Mouse (Mus musculus) activated CD4-positive, CD25-positive, alpha-beta regulatory T cell, adult 4 months (primary cell): ENCODE results near the gene Fgf12. TPM values are rescaled to one million over a fixed set of nuclear protein-coding genes. Genes with fewer than 3 reads are reported as not detected.

Source experiments
- ATAC-seq: one replicate; pipeline ENCODE4 v1.8.0; 2017
- polyA plus RNA-seq, 2 experiments: library from polyadenylated mRNA; unstranded; fragments of 100-300 nt; shearing (Covaris generic); gene quantifications; one replicate each; pipeline ENCODE4 v1.2.1; 2017

Gene Fgf12
- polyA plus RNA-seq, 2 experiments from 2014 or later, result 0.36 TPM; not detected in 1

DNA sequence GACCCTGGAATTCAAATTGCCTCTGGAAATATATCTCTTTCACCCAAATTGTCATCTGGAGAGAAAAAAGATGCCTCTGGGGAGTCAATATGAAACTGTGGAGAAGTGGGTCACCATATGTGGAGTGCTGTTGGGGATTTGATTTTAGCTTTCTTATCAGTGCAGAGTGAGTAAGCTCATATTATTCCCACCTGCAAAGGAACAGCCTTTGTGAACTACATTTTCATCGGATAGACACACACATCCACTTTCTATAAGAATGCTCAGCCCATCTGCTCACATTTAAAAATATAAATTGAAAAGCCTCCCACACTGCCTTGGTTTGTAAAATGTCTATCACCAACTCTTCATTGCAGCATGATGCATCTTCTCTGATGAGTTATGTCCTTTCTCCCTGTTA, 149.7 kb downstream of the Fgf12 start:
- no peak for ATAC-seq

DNA sequence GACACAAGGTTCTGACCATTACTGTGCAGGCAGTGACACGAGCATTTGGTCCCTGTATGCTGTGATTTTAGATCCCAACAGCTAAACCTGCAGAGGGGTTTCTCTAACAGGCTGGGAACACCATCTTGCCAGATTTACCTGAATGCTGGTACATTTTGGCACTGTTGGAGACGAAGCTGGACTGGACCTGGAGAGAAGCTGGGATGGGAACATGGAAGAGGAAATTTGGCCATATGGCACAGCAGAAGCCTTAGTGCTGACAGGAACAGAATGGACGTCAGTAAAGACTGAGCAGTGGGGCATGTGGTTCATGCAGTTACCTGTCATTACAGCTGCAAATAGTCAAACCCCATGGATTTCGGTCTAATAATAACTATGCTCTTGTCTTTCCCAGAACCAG, 151.1 kb downstream of the Fgf12 start:
- ATAC-seq, result no peak

DNA sequence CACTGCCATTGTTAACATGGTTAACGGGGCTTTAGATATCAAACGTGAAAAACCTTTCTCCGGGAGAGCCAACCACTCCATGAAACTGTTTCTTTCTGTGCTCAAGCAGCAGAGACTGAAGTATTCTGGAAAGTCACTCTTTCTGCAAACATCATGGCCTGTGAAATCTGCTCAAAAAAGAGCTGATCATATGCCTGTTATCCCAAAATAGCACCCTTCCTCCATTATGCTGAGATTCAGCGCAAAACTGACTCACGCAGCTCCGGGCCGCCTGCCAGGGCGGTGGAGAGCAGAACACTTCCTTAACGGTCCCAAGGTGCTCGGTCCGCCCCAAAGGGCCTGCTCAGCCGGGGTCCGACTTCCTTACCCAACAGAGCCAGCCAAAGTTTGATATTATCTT, 156.8 kb downstream of the Fgf12 start:
- no peak for ATAC-seq

DNA sequence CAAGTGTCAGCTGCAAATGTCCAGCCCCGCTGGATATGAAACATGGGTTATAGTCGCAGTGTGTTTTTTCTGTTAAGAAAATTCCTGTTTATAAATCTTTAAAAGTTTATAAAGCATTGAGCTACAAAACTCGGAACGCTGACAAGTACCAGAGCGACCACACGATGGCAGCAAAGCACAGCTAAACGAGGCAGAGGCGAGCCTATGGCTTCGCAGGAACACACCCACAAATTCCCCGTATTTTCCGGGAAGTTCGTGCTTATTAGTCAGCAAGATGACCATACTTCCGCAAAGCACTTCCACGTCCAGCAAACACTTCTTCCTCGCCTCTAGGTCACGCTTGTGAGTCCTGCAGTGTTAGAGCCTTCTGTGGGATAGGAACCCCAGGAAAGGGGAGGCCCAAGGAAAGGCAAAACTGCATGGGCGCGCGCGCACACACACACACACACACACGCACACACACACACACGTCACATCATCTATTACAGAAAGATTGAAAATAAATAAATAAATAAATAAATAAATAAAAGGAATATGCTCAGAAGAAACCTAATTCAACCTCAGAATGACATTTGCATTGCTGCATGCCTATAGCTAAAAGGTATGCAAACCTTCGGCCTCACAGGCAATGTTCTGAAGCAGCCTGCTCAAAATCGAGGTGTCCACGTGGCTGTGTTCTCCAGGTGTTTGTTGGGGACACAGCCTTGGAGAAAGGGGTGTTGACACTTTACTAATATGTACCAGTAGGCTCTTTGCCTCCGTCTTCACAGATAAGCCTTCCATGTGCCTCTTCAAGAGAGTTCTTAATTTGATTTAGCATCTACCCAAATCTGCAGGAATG, 159.6 kb downstream of the Fgf12 start:
- ATAC-seq, result no peak

DNA sequence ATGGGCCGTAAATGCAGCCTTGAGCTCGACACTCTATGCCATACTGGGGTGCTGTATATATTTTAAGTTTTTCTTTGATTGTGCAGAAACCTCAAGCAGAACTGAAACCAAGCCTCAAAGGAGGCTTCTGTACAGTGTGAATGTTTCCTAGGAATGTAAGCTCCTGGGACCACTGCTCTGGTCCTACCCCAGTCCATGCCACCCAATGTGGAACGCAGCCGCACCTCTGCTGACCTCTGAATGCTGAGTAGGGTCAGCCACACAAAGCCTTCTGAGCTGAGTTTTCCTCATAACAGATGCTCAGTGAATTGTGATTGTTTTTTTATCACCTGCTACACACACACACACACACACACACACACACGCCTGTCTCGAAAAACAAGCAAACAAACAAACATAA, 160.4 kb downstream of the Fgf12 start:
- no peak for ATAC-seq

DNA sequence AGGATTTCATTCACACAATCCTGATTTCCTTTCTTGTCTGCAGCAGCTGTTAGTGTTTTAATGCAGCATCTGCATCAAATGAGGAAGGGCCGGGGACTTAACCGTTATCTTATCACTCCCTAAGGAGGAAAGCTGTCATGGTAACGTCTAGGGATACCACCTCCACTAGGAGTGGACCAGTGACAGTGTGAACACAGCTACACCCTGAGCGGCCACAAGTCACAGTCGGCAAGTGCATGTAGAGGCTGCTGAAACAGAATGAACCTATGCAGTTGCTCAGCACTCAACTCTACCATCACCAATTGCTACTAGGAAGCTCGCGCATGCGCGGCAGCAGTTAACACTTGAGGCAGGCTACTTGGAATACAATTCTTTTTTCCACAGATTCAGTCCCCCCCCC, 161.3 kb downstream of the Fgf12 start:
- no peak for ATAC-seq

DNA sequence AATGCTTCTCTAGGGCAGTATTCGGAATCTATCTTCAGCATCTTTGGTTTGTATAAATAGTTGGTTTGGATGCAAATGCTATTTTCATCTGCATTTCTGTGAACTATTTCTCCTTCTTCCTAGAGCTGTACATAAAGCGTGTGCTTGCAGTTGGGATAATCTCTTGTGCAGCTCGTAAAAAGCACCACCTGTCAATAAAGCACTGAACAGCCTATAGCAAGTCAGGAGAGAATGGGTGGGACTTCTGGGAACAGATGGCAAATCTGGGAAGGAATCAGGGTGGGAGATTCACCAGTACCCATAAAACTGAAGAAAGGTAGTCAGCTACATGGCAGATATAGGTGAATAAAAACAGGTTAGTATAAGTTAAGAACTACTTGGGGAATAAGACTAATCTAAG, 180.7 kb downstream of the Fgf12 start:
- ATAC-seq, result no peak

DNA sequence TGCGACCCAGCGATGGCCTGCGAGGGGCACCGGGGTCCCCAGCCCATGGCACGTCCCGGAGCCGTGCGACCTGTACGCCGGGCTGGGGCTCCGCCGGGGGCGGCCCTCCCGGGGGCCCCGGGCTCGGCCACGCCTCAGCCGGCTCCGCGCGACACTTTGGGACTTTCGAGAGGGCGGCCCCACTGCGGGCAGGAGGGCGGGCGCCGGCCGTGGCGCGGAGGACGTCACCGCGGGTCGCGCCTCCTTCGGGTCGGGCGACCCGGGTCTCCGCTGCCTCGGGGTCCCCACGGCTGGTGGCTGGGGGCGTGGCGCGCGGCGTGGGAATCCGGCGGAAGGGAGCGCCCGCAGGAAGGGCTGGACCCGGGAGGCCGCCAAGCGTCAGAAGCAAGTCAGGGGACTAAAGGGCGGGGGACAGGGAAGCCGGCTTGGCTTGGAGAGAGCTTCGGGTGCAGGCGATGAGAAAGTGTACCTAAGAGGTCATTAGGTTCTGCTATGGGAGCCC, 188.1 kb downstream of the Fgf12 start:
- no peak for ATAC-seq

DNA sequence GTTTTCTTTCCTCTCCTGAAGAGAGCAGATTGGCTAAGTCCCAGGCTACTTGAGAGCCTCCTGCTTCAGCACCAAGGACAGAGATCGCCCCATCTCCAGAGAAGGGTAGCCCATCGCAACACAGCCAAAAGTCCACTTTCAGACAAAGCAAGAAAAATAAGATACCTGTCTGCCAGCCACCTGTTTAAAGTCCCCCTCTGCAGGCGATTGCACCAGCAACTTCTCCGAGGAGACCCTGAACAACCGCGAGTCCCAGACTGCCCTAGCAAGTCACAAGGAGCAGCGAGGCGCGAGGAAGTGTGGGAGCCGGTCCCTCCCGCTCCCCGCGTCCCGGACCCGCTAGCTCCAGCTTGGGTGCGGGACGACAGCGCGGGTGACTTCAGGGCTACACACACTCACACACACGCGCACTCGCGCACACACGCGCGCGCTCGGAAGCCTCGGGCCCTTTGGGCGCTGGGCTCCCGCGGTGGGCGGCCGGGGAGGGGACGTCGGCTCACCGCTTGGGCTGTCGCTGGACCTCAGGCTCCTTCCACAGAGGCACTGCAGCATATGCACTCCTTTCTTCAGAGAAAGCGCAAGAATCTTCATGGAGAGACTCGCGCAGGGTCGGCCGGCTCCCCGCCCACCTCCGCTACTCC, 188.7 kb downstream of the Fgf12 start:
- ATAC-seq, result no peak

DNA sequence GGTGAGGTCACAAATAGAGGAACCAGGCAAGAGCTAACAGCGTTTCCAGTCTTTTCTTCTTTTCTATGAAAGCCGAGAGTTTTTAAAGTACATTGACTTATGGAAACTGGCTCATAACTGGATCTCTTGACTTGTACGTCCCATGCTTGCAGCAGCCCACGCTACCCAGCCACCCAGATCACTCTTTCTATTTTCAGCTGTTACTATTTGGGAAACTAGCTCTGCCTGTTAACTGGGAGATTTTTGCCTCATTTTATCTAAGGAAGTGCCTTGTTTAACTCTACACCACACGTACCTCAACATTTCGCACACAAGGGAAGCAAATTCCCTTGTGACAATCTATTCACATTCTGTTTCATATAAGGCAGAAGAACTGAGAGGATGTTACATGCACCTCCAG, 190.0 kb downstream of the Fgf12 start:
- ATAC-seq, result no peak

DNA sequence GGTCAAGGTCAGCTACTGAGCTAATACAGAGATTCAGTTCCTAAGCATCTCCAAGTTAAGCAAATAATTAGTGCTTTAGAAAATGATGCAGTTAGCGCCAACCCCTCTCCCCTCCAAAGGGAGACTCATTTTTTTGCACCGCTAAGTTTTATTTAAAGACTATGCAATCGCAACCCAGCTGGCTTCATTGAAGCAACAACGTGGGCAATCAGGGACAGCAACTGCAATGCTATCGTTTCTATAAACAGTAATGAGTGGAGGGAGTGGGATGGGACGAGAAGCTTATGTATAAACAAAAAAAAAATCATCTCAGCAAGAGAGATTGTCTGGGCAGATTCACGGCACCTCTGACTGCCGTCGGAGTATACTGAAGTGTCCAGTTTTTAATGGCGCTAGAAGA, 197.6 kb downstream of the Fgf12 start:
- no peak for ATAC-seq

DNA sequence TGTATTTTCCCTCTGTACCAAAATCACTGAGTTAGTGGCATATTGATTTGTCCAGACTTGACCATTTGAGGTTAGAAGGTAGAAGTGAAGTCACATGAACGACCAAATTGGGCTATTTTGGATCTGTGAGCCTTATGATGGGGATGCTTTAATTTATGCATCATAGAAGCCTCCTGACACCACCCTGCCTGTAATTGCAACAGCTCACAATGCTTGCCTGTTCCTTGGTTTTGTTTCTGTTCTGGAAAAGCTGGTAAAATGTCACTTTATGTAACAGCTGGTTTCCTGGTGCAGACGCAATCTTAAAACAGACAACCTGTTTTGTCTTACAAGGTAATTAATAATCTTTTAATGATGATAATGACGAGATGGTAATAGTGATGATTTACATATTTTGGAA, 213.4 kb downstream of the Fgf12 start:
- ATAC-seq, result no peak

DNA sequence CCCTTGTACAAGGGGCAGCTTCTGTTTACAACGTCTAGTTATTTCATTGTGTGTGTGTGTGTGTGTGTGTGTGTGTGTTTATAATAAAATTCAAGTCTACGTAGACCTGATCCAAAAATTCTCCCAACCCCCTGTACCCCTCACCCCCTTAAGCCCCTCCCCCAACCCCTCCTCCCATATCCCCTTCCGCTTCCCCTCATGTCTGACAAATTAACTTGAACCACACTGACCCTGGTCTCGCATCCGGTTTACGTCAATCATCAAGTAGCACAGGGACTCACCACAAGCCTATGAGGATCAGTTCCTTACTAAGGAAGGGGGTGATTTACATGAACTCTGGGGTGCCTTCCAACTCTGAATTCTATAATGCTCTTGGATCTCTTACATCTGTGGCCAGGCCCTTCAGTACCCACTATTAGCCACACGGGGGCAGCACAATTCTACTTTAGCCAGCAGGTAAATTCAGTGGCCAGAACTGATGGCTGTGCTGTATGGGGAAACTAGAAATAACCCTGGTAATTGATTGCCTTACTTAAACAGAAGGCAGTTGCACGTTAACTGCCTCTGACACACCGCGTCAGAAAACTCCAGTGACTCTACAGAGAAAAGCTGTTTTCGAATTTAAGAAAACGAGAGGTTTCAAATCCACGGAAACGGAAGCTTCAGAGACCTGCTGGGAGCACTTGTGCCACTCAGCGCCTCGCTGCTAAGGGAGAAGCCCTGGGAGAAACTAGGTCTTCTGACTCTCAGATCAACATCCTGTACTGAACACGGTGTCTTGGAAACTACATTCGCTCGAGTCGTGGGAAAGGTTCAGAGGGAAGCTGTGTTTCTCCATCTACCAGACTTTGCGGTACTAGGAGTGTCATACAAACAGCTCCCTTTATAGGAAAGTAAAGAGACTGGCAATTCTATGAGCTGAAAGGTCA, 235.0 kb downstream of the Fgf12 start:
- ATAC-seq, result no peak

DNA sequence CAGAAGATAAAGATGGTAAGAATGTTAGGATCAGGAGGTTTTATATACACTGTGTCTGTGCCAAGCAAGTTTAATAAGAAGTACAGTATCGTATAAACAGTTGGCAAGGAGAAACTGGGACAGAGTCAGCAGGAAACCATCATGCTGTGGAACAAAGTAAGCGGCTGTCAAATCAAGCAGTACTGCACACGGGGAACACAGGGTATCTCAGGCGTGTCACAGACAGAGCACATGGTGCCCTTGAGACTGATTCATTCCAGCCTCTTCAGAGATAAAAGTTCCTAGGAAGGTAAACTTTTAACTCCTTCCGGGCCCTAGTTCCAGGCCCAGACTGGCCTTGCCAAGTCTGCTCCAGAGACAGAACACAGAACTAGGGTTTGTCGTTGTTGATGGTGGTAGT, 240.4 kb downstream of the Fgf12 start:
- ATAC-seq, result no peak

DNA sequence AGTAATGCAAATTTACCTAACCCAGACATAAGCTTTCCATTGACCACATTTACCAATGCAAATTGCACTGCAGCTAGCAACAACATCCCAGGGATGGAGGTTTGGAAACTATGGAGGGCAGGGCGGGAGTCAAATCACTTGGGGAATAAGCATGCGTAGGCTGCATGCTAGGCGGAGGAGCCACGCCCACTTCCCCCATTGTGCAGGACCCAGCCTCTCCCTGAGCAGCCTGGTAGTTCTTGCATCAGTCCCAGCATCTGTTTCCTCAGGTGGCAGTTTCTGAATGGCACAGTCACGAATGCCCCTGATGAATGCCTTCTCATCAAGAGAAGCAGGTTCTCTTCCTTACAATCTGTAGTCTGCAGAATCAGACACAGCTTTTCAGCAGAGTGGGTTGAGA, 241.5 kb downstream of the Fgf12 start:
- ATAC-seq, result no peak

DNA sequence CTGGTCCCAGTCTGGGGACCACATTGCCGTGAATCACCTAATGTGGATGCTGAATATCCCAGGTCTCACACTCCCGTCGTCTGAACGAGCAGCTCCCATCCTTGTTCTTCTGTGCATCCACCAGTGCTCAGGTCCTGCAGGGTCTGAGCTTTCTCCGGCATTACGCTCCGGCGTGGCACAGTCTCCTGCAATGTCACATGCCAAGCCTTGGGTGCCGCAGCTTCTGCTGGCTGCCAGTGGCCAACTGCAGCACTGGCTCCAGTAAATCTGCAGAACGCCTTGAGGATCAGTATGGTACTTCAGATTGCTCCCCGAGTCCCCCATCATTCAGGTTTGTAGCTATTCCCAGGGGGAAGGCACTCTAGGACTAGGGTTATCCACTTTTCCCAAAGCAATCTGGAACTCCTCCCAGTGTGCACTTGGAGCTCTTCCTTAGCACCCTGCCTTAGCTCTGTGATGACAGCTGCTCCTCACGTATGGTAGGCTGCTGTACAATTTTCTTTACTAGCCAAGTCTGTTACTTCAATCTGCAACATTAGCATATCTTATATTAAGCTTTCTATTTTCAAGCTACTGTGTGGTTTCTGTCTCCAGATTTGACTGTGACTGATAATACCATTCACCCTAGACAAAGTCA, 254.8 kb downstream of the Fgf12 start:
- ATAC-seq, result no peak

DNA sequence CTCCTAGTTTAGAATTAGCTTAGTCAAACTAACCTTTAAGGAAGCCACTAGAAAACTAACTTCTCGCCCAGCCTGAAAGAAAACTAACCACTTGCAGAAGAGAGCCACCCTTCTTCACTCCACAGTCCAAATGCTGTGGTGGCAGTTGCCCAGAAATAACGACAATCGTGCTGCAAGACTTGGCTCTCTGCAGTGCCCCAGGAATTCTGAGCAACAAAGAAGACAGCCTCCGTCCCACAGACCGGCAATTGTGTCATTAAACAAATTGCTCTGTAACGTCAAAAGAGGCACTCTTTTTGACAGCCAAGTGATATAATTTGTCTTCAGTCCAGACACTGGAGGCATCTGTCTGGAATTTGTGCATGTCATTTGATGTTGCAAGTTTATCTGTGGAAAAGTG, 261.2 kb downstream of the Fgf12 start:
- ATAC-seq, result no peak

DNA sequence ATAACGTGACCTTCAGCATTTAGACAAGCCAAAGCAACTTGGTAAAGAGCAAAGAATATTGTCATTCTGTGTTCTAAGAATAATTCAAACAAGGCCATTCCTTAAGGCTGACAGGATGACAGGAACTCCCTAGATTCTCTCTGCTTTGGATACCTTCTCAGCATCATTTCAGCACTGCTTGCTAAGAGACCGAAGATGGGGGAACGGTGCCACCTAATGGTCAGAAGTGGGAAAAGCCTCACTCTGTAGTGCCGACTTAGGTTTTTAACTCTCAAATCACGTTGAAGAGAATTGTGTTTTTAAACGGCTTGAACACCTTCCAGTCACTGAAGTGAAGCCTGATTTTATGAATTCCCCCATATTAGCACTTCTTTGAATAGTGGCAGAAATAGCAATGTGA, 262.4 kb downstream of the Fgf12 start:
- ATAC-seq, result no peak

DNA sequence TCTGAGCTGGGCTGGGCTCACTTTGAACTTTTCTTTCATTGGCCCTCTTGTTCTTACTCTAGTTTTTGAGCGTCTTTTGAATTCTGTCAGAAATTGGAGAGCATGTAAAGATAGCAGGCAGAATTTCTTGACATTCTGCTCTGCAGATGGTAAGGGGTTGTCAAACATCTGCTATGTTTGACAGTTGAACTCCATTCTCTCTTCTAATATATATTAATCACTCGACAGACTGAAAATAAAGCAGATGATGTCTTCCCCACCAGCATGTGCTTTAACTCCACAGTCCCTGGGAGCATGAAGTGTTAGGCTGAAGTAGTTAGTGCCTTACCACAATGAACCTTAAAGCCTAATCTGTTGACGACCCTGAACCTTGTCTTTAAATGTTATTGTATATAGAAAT, 267.9 kb downstream of the Fgf12 start:
- ATAC-seq, result no peak

DNA sequence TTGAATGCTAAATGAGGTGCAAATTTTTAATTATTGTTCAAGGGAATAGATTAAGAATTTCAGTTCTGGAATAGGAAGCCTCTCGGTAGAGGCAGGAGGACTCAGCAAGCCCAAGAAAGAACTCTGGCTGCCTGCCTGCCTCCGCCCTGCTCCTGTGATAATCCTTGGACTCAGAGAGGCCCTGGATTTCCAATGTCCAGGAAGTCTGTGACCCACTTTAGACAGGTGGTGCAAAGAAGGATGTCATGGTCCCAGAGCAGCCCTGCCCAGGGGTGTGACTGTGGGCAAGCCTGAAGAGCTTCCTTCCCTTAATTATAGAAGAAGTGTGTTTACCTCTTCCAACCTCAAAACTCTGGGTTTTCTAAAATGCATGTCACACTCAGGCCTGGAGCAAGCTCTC, 273.8 kb downstream of the Fgf12 start:
- no peak for ATAC-seq

DNA sequence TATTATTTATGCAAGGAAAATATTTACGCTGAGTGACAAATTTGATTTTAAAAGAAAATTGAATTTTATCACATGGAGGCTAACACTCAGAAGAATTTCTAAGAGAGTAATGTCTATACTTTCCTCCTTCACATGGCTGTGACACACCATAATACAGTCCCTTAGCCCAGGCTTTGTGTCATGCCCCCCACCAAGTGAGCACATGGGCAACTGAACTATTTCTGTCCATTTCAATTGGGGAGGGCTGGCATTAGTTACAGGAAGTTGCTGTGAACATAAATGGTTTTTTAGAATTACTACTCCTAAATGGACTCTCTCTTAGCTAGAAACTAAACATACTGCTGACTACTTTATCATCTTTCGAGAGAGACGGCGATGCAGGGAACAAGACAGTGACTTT, 276.2 kb downstream of the Fgf12 start:
- ATAC-seq, result no peak

DNA sequence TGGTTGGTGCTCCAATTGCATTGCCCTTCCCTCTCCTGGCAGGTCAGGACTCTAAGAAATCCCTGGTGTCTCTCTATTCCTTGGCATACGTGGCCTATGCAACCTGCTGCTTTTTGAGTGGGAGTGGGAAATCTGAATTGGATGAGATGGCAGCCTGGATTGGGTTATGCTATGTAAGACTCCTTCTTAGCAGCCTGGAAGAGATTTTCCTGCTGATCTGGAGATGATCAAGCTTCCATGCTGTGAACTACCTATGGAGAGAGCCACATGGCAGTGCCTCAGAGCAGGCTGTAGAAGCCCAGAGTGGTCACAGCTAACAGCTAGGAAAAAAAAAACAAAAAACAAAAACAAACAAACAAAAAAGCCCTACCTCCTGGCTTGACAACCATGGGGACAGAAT, 277.3 kb downstream of the Fgf12 start:
- no peak for ATAC-seq

DNA sequence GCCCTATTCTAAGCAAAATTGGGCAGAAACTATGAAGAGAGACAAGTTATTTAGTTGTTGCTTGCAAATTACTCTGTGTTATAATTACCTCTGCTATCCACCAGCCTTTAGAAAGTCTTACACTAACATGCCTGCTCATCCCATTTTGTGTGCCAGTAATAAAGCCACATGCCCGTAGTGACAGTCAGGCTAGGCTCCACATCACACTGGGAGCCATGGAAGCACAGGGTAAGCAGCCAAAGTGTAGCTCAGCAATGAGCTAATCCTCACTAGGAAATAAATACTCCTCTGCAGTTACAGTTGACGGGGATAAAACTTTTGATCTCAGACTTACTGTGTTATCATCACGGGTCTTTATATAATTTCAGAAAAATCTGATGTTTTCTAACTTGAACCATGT, 298.0 kb downstream of the Fgf12 start:
- ATAC-seq, result no peak
